Mouse (Mus musculus): ENCODE results near the gene Unc119b. TPM values are rescaled to one million over a fixed set of nuclear protein-coding genes. Genes with fewer than 3 reads are reported as not detected.
A peak's percentile ranks its signal among the peaks of the same experiment; 100 is the strongest.

Gene Unc119b
- polyA plus RNA-seq, 1 experiment from 2014 or later = 45.4 TPM

GRCm38 (mm10) chr5:115129328-115129727, 5.4 kb downstream of the Unc119b start:
- no peak for ATAC-seq (ENCODE audit: insufficient read depth)
- Histone ChIP-seq H3K4me1 (ENCODE audit: insufficient read depth) (peaks cover 7% of the 10 kb centered on the region), H3K9me3 (ENCODE audit: low read depth, low read length) (no peaks in the 10 kb centered on the region), H3K27ac (ENCODE audit: low read depth) (no peak overlapping the region), H3K27me3 (ENCODE audit: insufficient read depth, low read length) (no peaks in the 10 kb centered on the region), H3K9ac (no peak overlapping the region), H3K36me3 (ENCODE audit: insufficient read depth) (peaks cover 58% of the 10 kb centered on the region), H3K4me2 (no peak overlapping the region), H3K4me3 (ENCODE audit: low read depth, low read length) (no peak overlapping the region)
- no peak for TF ChIP-seq CTCF (IDR thresholded peaks at IDR 0.05; ENCODE audit: low read depth)
- no peak for DNase-seq
- 82% methylated on average over 6 of the region's 6 CpGs for WGBS

- H3K27ac ChIP-seq (ENCODE audit: low read depth) = no peak overlapping the region
- H3K9me3 ChIP-seq (ENCODE audit: low read depth, low read length) = no peaks in the 10 kb centered on the region
- peaks cover 67% of the 10 kb centered on the region for H3K36me3 ChIP-seq (ENCODE audit: insufficient read depth)
- DNase-seq (no peak), ATAC-seq (ENCODE audit: insufficient read depth) (no peak)
- H3K27me3 ChIP-seq (ENCODE audit: insufficient read depth, low read length) = no peaks in the 10 kb centered on the region
- no peak for TF ChIP-seq CTCF (IDR thresholded peaks at IDR 0.05; ENCODE audit: low read depth)
- WGBS = 92% methylated on average over 22 of the region's 22 CpGs
- no peaks in the 10 kb centered on the region for H3K4me1 ChIP-seq (ENCODE audit: insufficient read depth)
- no peak overlapping the region for H3K4me3 ChIP-seq (ENCODE audit: low read depth, low read length)
- no peak overlapping the region for H3K4me2 ChIP-seq
- H3K9ac ChIP-seq = no peak overlapping the region
These were observed 7.2 kb downstream of the Unc119b start for GRCm38 (mm10) chr5:115127421-115128179.

DNA sequence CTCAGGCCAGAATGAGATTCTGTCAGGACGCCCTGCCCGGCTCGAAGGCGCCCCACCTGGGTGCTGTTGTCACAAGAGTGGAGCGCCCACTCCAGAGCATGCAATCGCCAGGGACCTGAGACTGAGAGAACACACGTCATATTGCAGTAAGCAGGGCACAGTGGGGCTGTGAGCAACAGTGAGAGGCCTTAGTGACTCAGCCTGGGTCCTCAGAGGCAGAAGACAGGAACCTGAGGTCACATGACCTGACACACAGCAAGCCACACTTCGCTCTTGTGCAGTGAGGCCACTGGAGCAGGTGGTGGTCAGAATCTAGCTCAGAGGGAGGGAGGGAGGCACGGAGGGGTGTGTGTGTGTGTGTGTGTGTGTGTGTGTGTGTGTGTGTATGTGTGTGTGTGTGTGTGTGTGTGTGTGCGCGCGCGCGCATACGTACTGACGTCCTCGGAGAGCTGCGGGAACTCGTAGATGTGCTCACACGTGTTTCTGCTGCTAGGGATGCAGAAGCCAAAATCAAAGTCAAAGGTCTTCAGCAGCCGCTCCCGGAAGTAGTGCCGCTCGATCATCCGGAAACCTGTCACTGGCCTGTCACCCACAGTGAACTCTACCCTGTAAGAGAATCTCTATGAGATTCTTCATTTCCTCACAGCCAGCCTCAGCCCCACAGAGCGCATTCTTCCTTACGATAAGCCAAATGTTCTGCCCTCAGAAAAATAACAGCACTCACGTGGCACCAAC, 8.0 kb downstream of the Unc119b start:
- H3K9ac ChIP-seq = no peak overlapping the region
- ATAC-seq (ENCODE audit: insufficient read depth) (no peak), DNase-seq (no peak)
- WGBS = 87% methylated on average over 28 of the region's 28 CpGs
- no peak overlapping the region for H3K27ac ChIP-seq (ENCODE audit: low read depth)
- no peaks in the 10 kb centered on the region for H3K27me3 ChIP-seq (ENCODE audit: insufficient read depth, low read length)
- H3K4me1 ChIP-seq (ENCODE audit: insufficient read depth) = no peaks in the 10 kb centered on the region
- H3K36me3 ChIP-seq (ENCODE audit: insufficient read depth) = peaks cover 67% of the 10 kb centered on the region
- H3K9me3 ChIP-seq (ENCODE audit: low read depth, low read length) = no peaks in the 10 kb centered on the region
- no peak overlapping the region for H3K4me2 ChIP-seq
- TF ChIP-seq CTCF (IDR thresholded peaks at IDR 0.05; ENCODE audit: low read depth) = no peak
- H3K4me3 ChIP-seq (ENCODE audit: low read depth, low read length) = no peak overlapping the region

- DNase-seq (peak; percentile 90), ATAC-seq (ENCODE audit: insufficient read depth) (peak; percentile 79)
- Histone ChIP-seq H3K9me3 (ENCODE audit: low read depth, low read length) (no peaks in the 10 kb centered on the region), H3K27me3 (ENCODE audit: insufficient read depth, low read length) (no peaks in the 10 kb centered on the region), H3K4me3 (ENCODE audit: low read depth, low read length) (no peak overlapping the region), H3K27ac (ENCODE audit: low read depth) (0 out of 2 replicates have a peak overlapping the region, but pooled peaks have one; percentile 2), H3K4me2 (no peak overlapping the region), H3K36me3 (ENCODE audit: insufficient read depth) (peaks cover 66% of the 10 kb centered on the region), H3K9ac (no peak overlapping the region; the same call in 1 of the 2 replicates), H3K4me1 (ENCODE audit: insufficient read depth) (no peaks in the 10 kb centered on the region)
- 16% methylated on average over 24 of the region's 24 CpGs for WGBS
- TF ChIP-seq CTCF (IDR thresholded peaks at IDR 0.05; ENCODE audit: low read depth) = peak; percentile 96
These were observed 9.4 kb downstream of the Unc119b start for GRCm38 (mm10) chr5:115125211-115125871.

DNA sequence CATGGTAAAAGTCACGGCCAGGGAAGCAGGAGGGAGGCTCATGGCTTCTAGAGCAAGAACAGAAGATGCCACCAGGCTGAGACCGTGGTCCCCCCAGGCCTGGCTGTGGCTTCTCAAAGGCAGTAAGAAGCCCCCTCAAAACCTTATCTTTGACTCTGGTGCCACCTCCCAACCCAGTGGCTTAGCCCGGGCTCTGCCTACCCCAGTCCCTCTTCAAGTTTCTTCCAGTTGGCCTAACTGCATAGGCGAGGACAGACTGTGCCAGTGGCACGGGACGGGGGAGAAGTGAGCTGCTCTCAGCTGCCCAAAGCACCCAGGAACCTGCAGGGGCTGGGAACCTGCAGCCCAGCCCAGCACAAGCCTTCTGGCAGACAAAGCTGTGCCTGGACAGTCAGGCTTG, 10.1 kb downstream of the Unc119b start:
- TF ChIP-seq CTCF (IDR thresholded peaks at IDR 0.05; ENCODE audit: low read depth) = no peak
- ATAC-seq (ENCODE audit: insufficient read depth) = no peak

DNA sequence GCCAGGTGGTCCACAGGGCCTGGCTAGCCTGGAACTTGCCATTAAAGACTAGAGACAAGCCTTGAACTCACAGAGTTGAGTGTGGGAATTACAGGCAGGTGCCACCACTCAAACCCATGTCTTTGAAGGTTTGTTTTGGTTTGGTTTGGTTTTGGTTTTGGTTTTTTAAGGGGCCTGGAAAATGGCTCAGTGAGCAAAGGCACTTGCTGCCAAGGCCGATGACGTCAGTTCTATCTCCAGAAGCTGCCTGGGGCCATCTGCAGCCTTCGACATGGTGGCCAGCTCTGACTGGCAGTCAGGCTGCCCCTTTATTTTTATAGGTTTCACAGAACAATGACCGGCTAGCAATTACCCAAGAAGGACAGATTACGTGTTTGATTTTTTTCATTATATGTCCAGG, 13.8 kb downstream of the Unc119b start:
- Histone ChIP-seq H3K4me2 (no peak overlapping the region), H3K4me3 (ENCODE audit: low read depth, low read length) (no peak overlapping the region), H3K9me3 (ENCODE audit: low read depth, low read length) (no peaks in the 10 kb centered on the region), H3K27ac (ENCODE audit: low read depth) (no peak overlapping the region), H3K9ac (no peak overlapping the region), H3K27me3 (ENCODE audit: insufficient read depth, low read length) (no peaks in the 10 kb centered on the region), H3K4me1 (ENCODE audit: insufficient read depth) (peaks cover 2% of the 10 kb centered on the region; the same call in 1 of the 2 replicates), H3K36me3 (ENCODE audit: insufficient read depth) (peaks cover 37% of the 10 kb centered on the region)
- TF ChIP-seq CTCF (IDR thresholded peaks at IDR 0.05; ENCODE audit: low read depth) = no peak
- ATAC-seq (ENCODE audit: insufficient read depth) (no peak), DNase-seq (no peak)
- 80% methylated on average over 5 of the region's 5 CpGs for WGBS

More for the DNA sequence above, 10.1 kb downstream of the Unc119b start:
- Histone ChIP-seq H3K4me2 (no peak overlapping the region), H3K4me1 (ENCODE audit: insufficient read depth) (no peaks in the 10 kb centered on the region), H3K4me3 (ENCODE audit: low read depth, low read length) (no peak overlapping the region), H3K36me3 (ENCODE audit: insufficient read depth) (peaks cover 60% of the 10 kb centered on the region), H3K9ac (no peak overlapping the region), H3K9me3 (ENCODE audit: low read depth, low read length) (no peaks in the 10 kb centered on the region), H3K27ac (ENCODE audit: low read depth) (no peak overlapping the region), H3K27me3 (ENCODE audit: insufficient read depth, low read length) (no peaks in the 10 kb centered on the region)
- DNase-seq = no peak
- 91% methylated on average over 6 of the region's 6 CpGs for WGBS

All from lung, embryonic 14.5 days (tissue).